Mouse (Mus musculus) cerebellum, adult 2 months (tissue): ENCODE results near the gene Tbc1d17.

Source experiments
- CTCF ChIP-seq: fragments of 200-500 bp; IDR thresholded peaks from 2 replicates; pipeline ENCODE4 v1.5.1; 2011; ENCODE audit warnings: low read depth, mild to moderate bottlenecking, control low read depth, low read length, moderate library complexity, borderline replicate concordance; ENCODE audit not compliant: insufficient read depth
- POLR2A ChIP-seq: fragments of 200-500 bp; IDR thresholded peaks from 2 replicates; pipeline ENCODE4 v1.6.1; 2011; ENCODE audit warnings: low read length, control low read depth, borderline replicate concordance; ENCODE audit not compliant: insufficient read depth

DNA sequence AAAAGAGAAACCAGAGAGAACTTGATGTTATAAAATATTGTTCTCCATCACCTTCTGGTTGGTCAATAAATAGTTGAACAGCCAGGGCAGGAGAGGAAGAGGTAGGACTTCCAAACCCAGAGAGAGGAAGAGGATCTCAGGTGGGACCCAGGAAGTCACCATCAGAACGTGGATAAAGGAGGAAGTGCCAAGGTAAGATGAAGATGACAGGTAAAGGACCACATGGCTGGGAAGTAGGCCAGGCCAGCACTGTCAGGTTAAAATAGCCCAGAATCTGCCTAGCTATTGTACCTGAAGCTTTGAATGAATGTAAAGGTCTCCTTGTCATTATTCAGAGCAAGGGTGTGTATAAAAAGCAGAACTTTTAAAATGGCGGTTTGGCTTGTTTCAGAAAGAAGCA, 40.0 kb downstream of the Tbc1d17 start:
- no peak for TF ChIP-seq CTCF
- no peak for TF ChIP-seq POLR2A
